Mouse (Mus musculus) E14TG2a.4 (cell line): ENCODE measurements around the gene Nphs2.

ENCODE experiments used
- CTCF ChIP-seq: conservative IDR thresholded peaks from 2 replicates; pipeline ENCODE4 v1.5.1; 2014; ENCODE audit warnings: low read length
- POU5F1 ChIP-seq: IDR thresholded peaks from 2 replicates; pipeline ENCODE4 v1.6.1; 2014; ENCODE audit warnings: low read length, borderline replicate concordance

GRCm38 (mm10) chr1:156345633-156346032, 35.1 kb downstream of the Nphs2 start:
- TF ChIP-seq CTCF, result no peak
- TF ChIP-seq POU5F1, result no peak
